Mouse (Mus musculus) midbrain, postnatal 0 days (tissue): ENCODE results near the gene Gm20388. TPM values are rescaled to one million over a fixed set of nuclear protein-coding genes. Genes with fewer than 3 reads are reported as not detected.
"Not testable (repeated sequence)": the region's sequence is repeated elsewhere in the genome, so short reads cannot be mapped to it uniquely, and the experiment has no call there.

Source experiments
- ATAC-seq: fragments of 200-750 bp; cut with Nextera tagmentation; 2 replicates; pipeline ENCODE4 v1.8.0; 2017; ENCODE audit warnings: moderate number of reproducible peaks, mild to moderate bottlenecking, moderate TSS enrichment, moderate library complexity; ENCODE audit not compliant: low FRiP score
- DNase-seq: peaks from one replicate; pipeline ENCODE4 v3.0.0-alpha.2; 2015; ENCODE audit warnings: low spot score
- H3K27ac ChIP-seq: fragments of 300-500 bp; sonication (generic); 2 replicates; pipeline ENCODE4 v1.5.1; 2014; ENCODE audit warnings: low read depth, mild to moderate bottlenecking, low read length, mixed read lengths
- H3K27me3 ChIP-seq: fragments of 300-500 bp; sonication (generic); 2 replicates; pipeline ENCODE4 v1.6.1; 2014; ENCODE audit warnings: low read length, control low read depth, mixed read lengths; ENCODE audit not compliant: insufficient read depth
- H3K36me3 ChIP-seq: fragments of 300-500 bp; sonication (generic); 2 replicates; pipeline ENCODE4 v1.6.1; 2014; ENCODE audit warnings: low read length, control low read depth, mixed read lengths; ENCODE audit not compliant: insufficient read depth
- H3K4me1 ChIP-seq: fragments of 300-500 bp; sonication (generic); 2 replicates; pipeline ENCODE4 v1.6.1; 2014; ENCODE audit warnings: mild to moderate bottlenecking, control low read depth, antibody characterized with exemption, low read length, mixed read lengths; ENCODE audit not compliant: insufficient read depth
- H3K4me2 ChIP-seq: fragments of 300-500 bp; sonication (generic); 2 replicates; pipeline ENCODE4 v1.6.1; 2014; ENCODE audit warnings: low read depth, mild to moderate bottlenecking, low read length, mixed read lengths; ENCODE audit not compliant: poor library complexity, severe bottlenecking
- H3K4me3 ChIP-seq: fragments of 300-500 bp; sonication (generic); 2 replicates; pipeline ENCODE4 v1.5.1; 2014; ENCODE audit warnings: low read depth, mild to moderate bottlenecking, low read length, moderate library complexity
- H3K9ac ChIP-seq: fragments of 300-500 bp; sonication (generic); replicated peaks from 2 replicates; pipeline ENCODE4 v1.6.1; 2014; ENCODE audit warnings: mild to moderate bottlenecking, low read length, moderate library complexity, mixed read lengths; ENCODE audit not compliant: poor library complexity, severe bottlenecking
- H3K9me3 ChIP-seq: fragments of 300-500 bp; sonication (generic); 2 replicates; pipeline ENCODE4 v1.6.1; 2016; ENCODE audit warnings: low read length, control low read depth
- CTCF ChIP-seq: IDR thresholded peaks from 2 replicates; pipeline ENCODE4 v1.5.1; 2016; ENCODE audit warnings: antibody characterized with exemption, mild to moderate bottlenecking
- WGBS: fragments of 180-500 bp; shearing (Covaris S2); extraction: QIAGEN DNeasy Blood & Tissue Kit; methylation state at CpG from one replicate; pipeline ENCODE4 v1.1.7; 2014; 5-methylcytosine and 5-hydroxymethylcytosine counted together
- polyA plus RNA-seq: library from polyadenylated mRNA; unstranded; fragments of >200 nt; fragmentation: Nextera tagmentation; extraction: Ambion mirVana; gene quantifications from 2 replicates; pipeline ENCODE4 v1.2.1, GENCODE M21; 2015
- total RNA-seq: library from RNA; depleted of rRNA; stranded (reverse); fragments of >200 nt; gene quantifications from 2 replicates; pipeline ENCODE4 v1.2.3, GENCODE M21; 2014

The Gm20388 gene
- total and polyA plus RNA-seq, 2 experiments from 2014 or later, result 74.2 TPM; not detected in 1

GRCm38 (mm10) chr8:123805718-123806373, 3895.2 kb downstream of the Gm20388 start, which contains the start of gene Rab4a:
Rab4a (plus strand) TSS chr8:123805985.
- Histone ChIP-seq H3K4me1 (peaks cover 10% of the 10 kb centered on the region), H3K27me3 (no peaks in the 10 kb centered on the region), H3K36me3 (no peaks in the 10 kb centered on the region), H3K9me3 (no peaks in the 10 kb centered on the region), H3K4me3 (peak within 1 kb of the TSS; percentile 78), H3K9ac (peak within 1 kb of the TSS; percentile 91), H3K27ac (peak within 1 kb of the TSS; percentile 88), H3K4me2 (peak within 1 kb of the TSS; percentile 80)
- ATAC-seq, result peak; percentile 86
- no peak for TF ChIP-seq CTCF
- DNase-seq, result peak; percentile 92
- WGBS, result 1% methylated on average over 43 of the region's 48 CpGs

GRCm38 (mm10) chr8:123806374-123806935, 3895.8 kb downstream of the Gm20388 start:
- Histone ChIP-seq H3K4me1 (peaks cover 10% of the 10 kb centered on the region), H3K4me3 (peak overlapping the region; percentile 78), H3K4me2 (peak overlapping the region; percentile 80), H3K9me3 (no peaks in the 10 kb centered on the region), H3K36me3 (no peaks in the 10 kb centered on the region), H3K9ac (peak overlapping the region; percentile 91), H3K27me3 (no peaks in the 10 kb centered on the region), H3K27ac (peak overlapping the region; percentile 88)
- ATAC-seq (peak; percentile 32; the same call in 1 of the 2 replicates), DNase-seq (peak; percentile 26)
- peak; percentile 26; the same call in 1 of the 2 replicates for TF ChIP-seq CTCF
- under 1% methylated on average over 12 of the region's 12 CpGs for WGBS

DNA sequence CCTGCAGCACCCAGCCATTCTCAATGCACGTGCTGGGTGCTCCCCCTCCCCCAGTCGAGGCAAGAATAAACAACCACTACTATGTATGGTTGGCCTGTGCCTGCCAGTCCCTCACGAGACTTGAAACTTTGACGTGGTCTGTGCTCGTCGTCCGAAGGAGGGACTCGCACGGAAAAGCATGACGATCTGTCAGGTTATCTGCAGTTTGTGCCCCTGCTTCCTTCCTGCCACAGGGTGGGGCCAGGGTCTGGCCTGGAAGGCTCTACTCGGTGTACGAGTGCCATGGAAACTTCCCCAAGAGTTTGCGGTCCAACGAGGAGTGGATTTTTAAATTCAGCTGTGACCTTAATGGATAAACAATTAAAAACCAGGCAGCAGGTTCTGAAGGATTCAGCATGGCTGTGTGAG, 3896.4 kb downstream of the Gm20388 start:
- H3K4me1 ChIP-seq, result peaks cover 10% of the 10 kb centered on the region
- no peaks in the 10 kb centered on the region for H3K9me3 ChIP-seq
- H3K4me2 ChIP-seq, result peak overlapping the region; percentile 80
- peak overlapping the region; percentile 27 for H3K27ac ChIP-seq
- TF ChIP-seq CTCF, result no peak
- H3K36me3 ChIP-seq, result no peaks in the 10 kb centered on the region
- H3K4me3 ChIP-seq, result peak overlapping the region; percentile 78
- ATAC-seq, result no peak
- no peaks in the 10 kb centered on the region for H3K27me3 ChIP-seq
- peak; percentile 20 for DNase-seq
- H3K9ac ChIP-seq, result peak overlapping the region; percentile 91
- WGBS, result 6% methylated on average over 14 of the region's 14 CpGs

GRCm38 (mm10) chr8:123807852-123808573, 3897.4 kb downstream of the Gm20388 start:
- no peak overlapping the region for H3K9ac ChIP-seq
- H3K36me3 ChIP-seq, result no peaks in the 10 kb centered on the region
- peak overlapping the region; percentile 80 for H3K4me2 ChIP-seq
- no peak overlapping the region for H3K27ac ChIP-seq
- 71% methylated on average over 6 of the region's 6 CpGs for WGBS
- peaks cover 10% of the 10 kb centered on the region for H3K4me1 ChIP-seq
- H3K27me3 ChIP-seq, result no peaks in the 10 kb centered on the region
- DNase-seq, result no peak
- ATAC-seq, result no peak
- no peaks in the 10 kb centered on the region for H3K9me3 ChIP-seq
- H3K4me3 ChIP-seq, result no peak overlapping the region; the same call in 1 of the 2 replicates
- TF ChIP-seq CTCF, result no peak

DNA sequence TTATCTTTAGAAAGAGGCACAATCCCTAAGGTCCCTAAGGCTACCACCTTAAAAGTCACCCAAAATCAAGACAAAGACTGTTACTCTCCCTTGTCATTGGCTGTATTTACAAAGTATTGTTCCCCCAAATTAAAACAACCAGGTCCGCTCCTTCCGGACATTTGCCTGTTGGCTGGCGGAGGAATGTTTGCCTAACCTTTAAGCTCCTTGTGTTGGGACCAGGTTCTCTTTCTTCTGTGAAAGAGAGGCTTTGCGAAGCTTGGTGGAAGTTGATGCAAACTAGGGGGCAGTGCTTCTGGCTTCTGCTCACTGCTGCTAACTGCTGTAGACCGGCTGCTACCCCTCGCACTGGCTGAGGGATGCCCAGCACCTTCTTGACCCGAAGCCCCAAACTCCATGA, 3898.0 kb downstream of the Gm20388 start:
- no peak overlapping the region for H3K9ac ChIP-seq
- no peaks in the 10 kb centered on the region for H3K36me3 ChIP-seq
- H3K27ac ChIP-seq, result no peak overlapping the region
- no peak for ATAC-seq
- H3K4me2 ChIP-seq, result no peak overlapping the region
- no peak for TF ChIP-seq CTCF
- H3K4me3 ChIP-seq, result no peak overlapping the region
- no peak for DNase-seq
- H3K4me1 ChIP-seq, result peaks cover 10% of the 10 kb centered on the region
- H3K9me3 ChIP-seq, result no peaks in the 10 kb centered on the region
- no peaks in the 10 kb centered on the region for H3K27me3 ChIP-seq
- WGBS, result 77% methylated on average over 7 of the region's 7 CpGs

- not testable (repeated sequence) for H3K4me1 ChIP-seq, H3K27me3 ChIP-seq, H3K4me3 ChIP-seq, H3K4me2 ChIP-seq, H3K27ac ChIP-seq, ATAC-seq, H3K9me3 ChIP-seq, H3K9ac ChIP-seq, H3K36me3 ChIP-seq, DNase-seq
- WGBS, result 85% methylated on average over 4 of the region's 4 CpGs
These were observed 3898.7 kb downstream of the Gm20388 start for GRCm38 (mm10) chr8:123809342-123809741.
